Mouse (Mus musculus): Measurements from ENCODE around the gene Parp16. TPM values are rescaled to one million over a fixed set of nuclear protein-coding genes. Genes with fewer than 3 reads are reported as not detected.

Parp16 gene
- polyA plus RNA-seq, 1 experiment = 8.4 TPM

GRCm38 (mm10) chr9:65175939-65176871 is 18.9 kb upstream of the Parp16 start:
- no peaks in the 10 kb centered on the region for H3K4me1 ChIP-seq (ENCODE audit: control insufficient read depth, insufficient read depth, low read length)
- WGBS = 54% methylated on average over 9 of the region's 9 CpGs
- no peak overlapping the region for H3K4me3 ChIP-seq (replicated peaks; ENCODE audit: extremely low read depth, low read depth, low read length)
- TF ChIP-seq POLR2A (IDR thresholded peaks at IDR 0.05; ENCODE audit: borderline replicate concordance, extremely low read depth, low read depth, low read length) = no peak
- no peak for TF ChIP-seq CTCF (IDR thresholded peaks at IDR 0.05; ENCODE audit: insufficient read depth, low read length)
- no peak for DNase-seq

- H3K4me3 ChIP-seq (replicated peaks; ENCODE audit: extremely low read depth, low read depth, low read length) = no peak overlapping the region
- no peak for DNase-seq
- H3K4me1 ChIP-seq (ENCODE audit: control insufficient read depth, insufficient read depth, low read length) = no peaks in the 10 kb centered on the region
- TF ChIP-seq CTCF (IDR thresholded peaks at IDR 0.05; ENCODE audit: insufficient read depth, low read length) (no peak), POLR2A (IDR thresholded peaks at IDR 0.05; ENCODE audit: borderline replicate concordance, extremely low read depth, low read depth, low read length) (no peak)
- 85% methylated on average over 3 of the region's 3 CpGs for WGBS
These were observed 17.7 kb upstream of the Parp16 start for GRCm38 (mm10) chr9:65177497-65177896.

GRCm38 (mm10) chr9:65177912-65178311 is 17.2 kb upstream of the Parp16 start:
- no peaks in the 10 kb centered on the region for H3K4me1 ChIP-seq (ENCODE audit: control insufficient read depth, insufficient read depth, low read length)
- H3K4me3 ChIP-seq (replicated peaks; ENCODE audit: extremely low read depth, low read depth, low read length) = no peak overlapping the region
- 80% methylated on average over 10 of the region's 10 CpGs for WGBS
- no peak for DNase-seq
- TF ChIP-seq POLR2A (IDR thresholded peaks at IDR 0.05; ENCODE audit: borderline replicate concordance, extremely low read depth, low read depth, low read length) = no peak
- no peak for TF ChIP-seq CTCF (IDR thresholded peaks at IDR 0.05; ENCODE audit: insufficient read depth, low read length)

GRCm38 (mm10) chr9:65178336-65179213 is 16.6 kb upstream of the Parp16 start:
- DNase-seq = no peak
- Histone ChIP-seq H3K4me3 (replicated peaks; ENCODE audit: extremely low read depth, low read depth, low read length) (no peak overlapping the region), H3K4me1 (ENCODE audit: control insufficient read depth, insufficient read depth, low read length) (no peaks in the 10 kb centered on the region)
- WGBS = 50% methylated on average over 22 of the region's 22 CpGs
- TF ChIP-seq POLR2A (IDR thresholded peaks at IDR 0.05; ENCODE audit: borderline replicate concordance, extremely low read depth, low read depth, low read length) (no peak), CTCF (IDR thresholded peaks at IDR 0.05; ENCODE audit: insufficient read depth, low read length) (no peak)

- DNase-seq = no peak
- H3K4me1 ChIP-seq (ENCODE audit: control insufficient read depth, insufficient read depth, low read length) = no peaks in the 10 kb centered on the region
- TF ChIP-seq CTCF (IDR thresholded peaks at IDR 0.05; ENCODE audit: insufficient read depth, low read length) (no peak), POLR2A (IDR thresholded peaks at IDR 0.05; ENCODE audit: borderline replicate concordance, extremely low read depth, low read depth, low read length) (no peak)
- no peak overlapping the region for H3K4me3 ChIP-seq (replicated peaks; ENCODE audit: extremely low read depth, low read depth, low read length)
- WGBS = 41% methylated on average over 17 of the region's 17 CpGs
These were observed 15.1 kb upstream of the Parp16 start for GRCm38 (mm10) chr9:65179817-65180624.

- Histone ChIP-seq H3K4me1 (ENCODE audit: control insufficient read depth, insufficient read depth, low read length) (peaks cover 3% of the 10 kb centered on the region; the same call in 1 of the 2 replicates), H3K4me3 (replicated peaks; ENCODE audit: extremely low read depth, low read depth, low read length) (no peak overlapping the region)
- DNase-seq = peak; percentile 76
- TF ChIP-seq POLR2A (IDR thresholded peaks at IDR 0.05; ENCODE audit: borderline replicate concordance, extremely low read depth, low read depth, low read length) (no peak), CTCF (IDR thresholded peaks at IDR 0.05; ENCODE audit: insufficient read depth, low read length) (peak; percentile 89)
- 4% methylated on average over 3 of the region's 3 CpGs for WGBS
These were observed 6.6 kb upstream of the Parp16 start for GRCm38 (mm10) chr9:65188599-65188998.

GRCm38 (mm10) chr9:65190306-65190705 is 4.8 kb upstream of the Parp16 start:
- Histone ChIP-seq H3K4me1 (ENCODE audit: control insufficient read depth, insufficient read depth, low read length) (peaks cover 6% of the 10 kb centered on the region), H3K4me3 (replicated peaks; ENCODE audit: extremely low read depth, low read depth, low read length) (no peak overlapping the region)
- TF ChIP-seq CTCF (IDR thresholded peaks at IDR 0.05; ENCODE audit: insufficient read depth, low read length) (no peak), POLR2A (IDR thresholded peaks at IDR 0.05; ENCODE audit: borderline replicate concordance, extremely low read depth, low read depth, low read length) (no peak)
- no peak for DNase-seq
- WGBS = 76% methylated on average over 7 of the region's 7 CpGs

- Histone ChIP-seq H3K4me1 (ENCODE audit: control insufficient read depth, insufficient read depth, low read length) (peaks cover 16% of the 10 kb centered on the region), H3K4me3 (replicated peaks; ENCODE audit: extremely low read depth, low read depth, low read length) (no peak overlapping the region)
- 41% methylated on average over 2 of the region's 2 CpGs for WGBS
- TF ChIP-seq CTCF (IDR thresholded peaks at IDR 0.05; ENCODE audit: insufficient read depth, low read length) = no peak
- TF ChIP-seq POLR2A (IDR thresholded peaks at IDR 0.05; ENCODE audit: borderline replicate concordance, extremely low read depth, low read depth, low read length) = no peak
- no peak for DNase-seq
These were observed 3.8 kb upstream of the Parp16 start for GRCm38 (mm10) chr9:65191389-65191754.
